Mouse (Mus musculus): ENCODE measurements around the gene Cops9. TPM values are rescaled to one million over a fixed set of nuclear protein-coding genes. Genes with fewer than 3 reads are reported as not detected.
A peak's percentile ranks its signal among the peaks of the same experiment; 100 is the strongest.

The Cops9 gene
- polyA plus RNA-seq, 1 experiment from 2014 or later: 414 TPM

GRCm38 (mm10) chr1:92648673-92649072 lies 6.9 kb upstream of the Cops9 start, which contains the start of gene Otos:
Gene Otos, minus strand, starts transcription at chr1:92648841.
- 0 out of 2 replicates have a peak within 1 kb of the TSS, but pooled peaks have one; percentile 28 for H3K9ac ChIP-seq (ENCODE audit: low read depth, low read length)
- H3K27me3 ChIP-seq (ENCODE audit: control insufficient read depth, insufficient read depth, low read length): no peaks in the 10 kb centered on the region
- 26% methylated on average over 8 of the region's 8 CpGs for WGBS
- no peak within 1 kb of the TSS for H3K4me3 ChIP-seq (ENCODE audit: low read length)
- peak; percentile 67 for ATAC-seq (ENCODE audit: low FRiP score, low TSS enrichment)
- no peak within 1 kb of the TSS for H3K27ac ChIP-seq (ENCODE audit: low read depth, low read length)
- H3K36me3 ChIP-seq (ENCODE audit: control insufficient read depth, insufficient read depth, low read length): no peaks in the 10 kb centered on the region
- peak within 1 kb of the TSS; percentile 17; the same call in 1 of the 2 replicates for H3K4me2 ChIP-seq (replicated peaks; ENCODE audit: low read depth, low read length)
- H3K4me1 ChIP-seq (ENCODE audit: control insufficient read depth, insufficient read depth, low read length): peaks cover 8% of the 10 kb centered on the region; the same call in 1 of the 2 replicates
- H3K9me3 ChIP-seq (ENCODE audit: control insufficient read depth, low read length): no peaks in the 10 kb centered on the region

GRCm38 (mm10) chr1:92648197-92648596 lies 6.4 kb upstream of the Cops9 start:
- no peaks in the 10 kb centered on the region for H3K9me3 ChIP-seq (ENCODE audit: control insufficient read depth, low read length)
- WGBS: 53% methylated on average over 10 of the region's 10 CpGs
- H3K27ac ChIP-seq (ENCODE audit: low read depth, low read length): no peak overlapping the region
- ATAC-seq (ENCODE audit: low FRiP score, low TSS enrichment): no peak
- no peaks in the 10 kb centered on the region for H3K27me3 ChIP-seq (ENCODE audit: control insufficient read depth, insufficient read depth, low read length)
- H3K4me3 ChIP-seq (ENCODE audit: low read length): no peak overlapping the region
- no peaks in the 10 kb centered on the region for H3K36me3 ChIP-seq (ENCODE audit: control insufficient read depth, insufficient read depth, low read length)
- 0 out of 2 replicates have a peak overlapping the region, but pooled peaks have one; percentile 28 for H3K9ac ChIP-seq (ENCODE audit: low read depth, low read length)
- H3K4me2 ChIP-seq (replicated peaks; ENCODE audit: low read depth, low read length): peak overlapping the region; percentile 17; the same call in 1 of the 2 replicates
- H3K4me1 ChIP-seq (ENCODE audit: control insufficient read depth, insufficient read depth, low read length): peaks cover 8% of the 10 kb centered on the region; the same call in 1 of the 2 replicates

GRCm38 (mm10) chr1:92647752-92648151 lies 6.0 kb upstream of the Cops9 start:
- Histone ChIP-seq H3K27ac (ENCODE audit: low read depth, low read length) (no peak overlapping the region), H3K9me3 (ENCODE audit: control insufficient read depth, low read length) (no peaks in the 10 kb centered on the region), H3K27me3 (ENCODE audit: control insufficient read depth, insufficient read depth, low read length) (no peaks in the 10 kb centered on the region), H3K9ac (ENCODE audit: low read depth, low read length) (0 out of 2 replicates have a peak overlapping the region, but pooled peaks have one; percentile 28), H3K4me2 (replicated peaks; ENCODE audit: low read depth, low read length) (peak overlapping the region; percentile 17; the same call in 1 of the 2 replicates), H3K4me1 (ENCODE audit: control insufficient read depth, insufficient read depth, low read length) (peaks cover 8% of the 10 kb centered on the region; the same call in 1 of the 2 replicates), H3K36me3 (ENCODE audit: control insufficient read depth, insufficient read depth, low read length) (no peaks in the 10 kb centered on the region), H3K4me3 (ENCODE audit: low read length) (no peak overlapping the region)
- WGBS: 8% methylated on average over 8 of the region's 8 CpGs
- peak; percentile 15; the same call in 1 of the 2 replicates for ATAC-seq (ENCODE audit: low FRiP score, low TSS enrichment)

GRCm38 (mm10) chr1:92647026-92647425 lies 5.2 kb upstream of the Cops9 start:
- no peak for ATAC-seq (ENCODE audit: low FRiP score, low TSS enrichment)
- 69% methylated on average over 4 of the region's 4 CpGs for WGBS
- Histone ChIP-seq H3K9me3 (ENCODE audit: control insufficient read depth, low read length) (no peaks in the 10 kb centered on the region), H3K27ac (ENCODE audit: low read depth, low read length) (no peak overlapping the region), H3K27me3 (ENCODE audit: control insufficient read depth, insufficient read depth, low read length) (no peaks in the 10 kb centered on the region), H3K4me2 (replicated peaks; ENCODE audit: low read depth, low read length) (no peak overlapping the region), H3K36me3 (ENCODE audit: control insufficient read depth, insufficient read depth, low read length) (no peaks in the 10 kb centered on the region), H3K4me3 (ENCODE audit: low read length) (no peak overlapping the region), H3K9ac (ENCODE audit: low read depth, low read length) (no peak overlapping the region), H3K4me1 (ENCODE audit: control insufficient read depth, insufficient read depth, low read length) (peaks cover 8% of the 10 kb centered on the region; the same call in 1 of the 2 replicates)

- no peak for ATAC-seq (ENCODE audit: low FRiP score, low TSS enrichment)
- Histone ChIP-seq H3K4me2 (replicated peaks; ENCODE audit: low read depth, low read length) (no peak overlapping the region), H3K9ac (ENCODE audit: low read depth, low read length) (no peak overlapping the region), H3K27me3 (ENCODE audit: control insufficient read depth, insufficient read depth, low read length) (no peaks in the 10 kb centered on the region), H3K27ac (ENCODE audit: low read depth, low read length) (no peak overlapping the region), H3K4me1 (ENCODE audit: control insufficient read depth, insufficient read depth, low read length) (peaks cover 8% of the 10 kb centered on the region; the same call in 1 of the 2 replicates), H3K36me3 (ENCODE audit: control insufficient read depth, insufficient read depth, low read length) (no peaks in the 10 kb centered on the region), H3K9me3 (ENCODE audit: control insufficient read depth, low read length) (no peaks in the 10 kb centered on the region), H3K4me3 (ENCODE audit: low read length) (no peak overlapping the region)
- WGBS: 64% methylated on average over 7 of the region's 7 CpGs
Observed at GRCm38 (mm10) chr1:92646601-92647000, 4.8 kb upstream of the Cops9 start.

GRCm38 (mm10) chr1:92646111-92646510 lies 4.3 kb upstream of the Cops9 start:
- no peak overlapping the region for H3K9ac ChIP-seq (ENCODE audit: low read depth, low read length)
- no peak for ATAC-seq (ENCODE audit: low FRiP score, low TSS enrichment)
- 51% methylated on average over 2 of the region's 2 CpGs for WGBS
- H3K9me3 ChIP-seq (ENCODE audit: control insufficient read depth, low read length): no peaks in the 10 kb centered on the region
- no peaks in the 10 kb centered on the region for H3K36me3 ChIP-seq (ENCODE audit: control insufficient read depth, insufficient read depth, low read length)
- H3K4me2 ChIP-seq (replicated peaks; ENCODE audit: low read depth, low read length): no peak overlapping the region
- H3K4me1 ChIP-seq (ENCODE audit: control insufficient read depth, insufficient read depth, low read length): peaks cover 6% of the 10 kb centered on the region; the same call in 1 of the 2 replicates
- no peaks in the 10 kb centered on the region for H3K27me3 ChIP-seq (ENCODE audit: control insufficient read depth, insufficient read depth, low read length)
- H3K4me3 ChIP-seq (ENCODE audit: low read length): no peak overlapping the region
- no peak overlapping the region for H3K27ac ChIP-seq (ENCODE audit: low read depth, low read length)

GRCm38 (mm10) chr1:92644916-92645315 lies 3.1 kb upstream of the Cops9 start:
- Histone ChIP-seq H3K4me1 (ENCODE audit: control insufficient read depth, insufficient read depth, low read length) (peaks cover 16% of the 10 kb centered on the region; the same call in 1 of the 2 replicates), H3K36me3 (ENCODE audit: control insufficient read depth, insufficient read depth, low read length) (no peaks in the 10 kb centered on the region), H3K4me3 (ENCODE audit: low read length) (no peak overlapping the region), H3K9me3 (ENCODE audit: control insufficient read depth, low read length) (no peaks in the 10 kb centered on the region), H3K27ac (ENCODE audit: low read depth, low read length) (no peak overlapping the region), H3K9ac (ENCODE audit: low read depth, low read length) (no peak overlapping the region), H3K4me2 (replicated peaks; ENCODE audit: low read depth, low read length) (no peak overlapping the region), H3K27me3 (ENCODE audit: control insufficient read depth, insufficient read depth, low read length) (no peaks in the 10 kb centered on the region)
- no peak for ATAC-seq (ENCODE audit: low FRiP score, low TSS enrichment)
- 85% methylated on average over 5 of the region's 5 CpGs for WGBS

- Histone ChIP-seq H3K27me3 (ENCODE audit: control insufficient read depth, insufficient read depth, low read length) (no peaks in the 10 kb centered on the region), H3K9ac (ENCODE audit: low read depth, low read length) (no peak overlapping the region), H3K36me3 (ENCODE audit: control insufficient read depth, insufficient read depth, low read length) (peaks cover 7% of the 10 kb centered on the region; the same call in 1 of the 2 replicates), H3K4me1 (ENCODE audit: control insufficient read depth, insufficient read depth, low read length) (peaks cover 16% of the 10 kb centered on the region; the same call in 1 of the 2 replicates), H3K27ac (ENCODE audit: low read depth, low read length) (no peak overlapping the region), H3K9me3 (ENCODE audit: control insufficient read depth, low read length) (no peaks in the 10 kb centered on the region), H3K4me3 (ENCODE audit: low read length) (no peak overlapping the region), H3K4me2 (replicated peaks; ENCODE audit: low read depth, low read length) (no peak overlapping the region)
- no peak for ATAC-seq (ENCODE audit: low FRiP score, low TSS enrichment)
- 83% methylated on average over 4 of the region's 4 CpGs for WGBS
Observed at GRCm38 (mm10) chr1:92643691-92644090, 1.9 kb upstream of the Cops9 start.

- H3K9ac ChIP-seq (ENCODE audit: low read depth, low read length): 0 out of 2 replicates have a peak overlapping the region, but pooled peaks have one; percentile 86
- ATAC-seq (ENCODE audit: low FRiP score, low TSS enrichment): no peak
- 84% methylated on average over 6 of the region's 6 CpGs for WGBS
Observed at GRCm38 (mm10) chr1:92640393-92640792, 1.4 kb downstream of the Cops9 start.

More at GRCm38 (mm10) chr1:92640393-92640792, 1.4 kb downstream of the Cops9 start:
- Histone ChIP-seq H3K27me3 (ENCODE audit: control insufficient read depth, insufficient read depth, low read length) (no peaks in the 10 kb centered on the region), H3K27ac (ENCODE audit: low read depth, low read length) (no peak overlapping the region), H3K4me2 (replicated peaks; ENCODE audit: low read depth, low read length) (peak overlapping the region; percentile 93; the same call in 1 of the 2 replicates), H3K36me3 (ENCODE audit: control insufficient read depth, insufficient read depth, low read length) (peaks cover 36% of the 10 kb centered on the region), H3K9me3 (ENCODE audit: control insufficient read depth, low read length) (no peaks in the 10 kb centered on the region), H3K4me1 (ENCODE audit: control insufficient read depth, insufficient read depth, low read length) (peaks cover 10% of the 10 kb centered on the region; the same call in 1 of the 2 replicates), H3K4me3 (ENCODE audit: low read length) (no peak overlapping the region)

All from kidney, embryonic 14.5 days (tissue).